Mouse (Mus musculus): Measurements from ENCODE around the gene Dhps. TPM values are rescaled to one million over a fixed set of nuclear protein-coding genes. Genes with fewer than 3 reads are reported as not detected.

Dhps gene
- total RNA-seq, 2 experiments from 2014 or later: 57.9 to 67.6 TPM

Small RNA genes lying within 50 kb of the gene (microRNA-seq; reads per million reads assigned to microRNA genes)
- gene Gm23388: 0.26 to 1.0 reads per million in 2 experiments
- 12.8 to 17.9 reads per million in 2 experiments for gene Mir7070

Other genes with a start within 250 kb of the Dhps start
- gene Dand5, start 248.9 kb upstream of the Dhps start, total RNA-seq (2021): 1 to 10 TPM; 8.0 to 9.6 TPM
- gene Gadd45gip1, start 240.2 kb upstream of the Dhps start, total RNA-seq (2021): 10 to 100 TPM; 23.4 to 23.6 TPM
- gene Rad23a, start 231.1 kb upstream of the Dhps start, total RNA-seq (2021): 10 to 100 TPM; 59.5 to 72.0 TPM
- gene Calr, start 224.8 kb upstream of the Dhps start, total RNA-seq (2021): 100 to 1,000 TPM; 495 to 553 TPM
- gene Farsa, start 214.8 kb upstream of the Dhps start, total RNA-seq (2021): 10 to 100 TPM; 50.1 to 51.6 TPM
- gene Syce2, start 199.6 kb upstream of the Dhps start, total RNA-seq (2021): 10 to 100 TPM; 11.5 to 13.4 TPM
- gene Gcdh, start 177.8 kb upstream of the Dhps start, total RNA-seq (2021): 10 to 100 TPM; 36.5 to 38.9 TPM
- gene Klf1, start 169.8 kb upstream of the Dhps start, total RNA-seq (2021): not detected
- gene Dnase2a, start 163.2 kb upstream of the Dhps start, total RNA-seq (2021): 1 to 10 TPM; 2.9 TPM
- gene Mast1, start 134.4 kb upstream of the Dhps start, total RNA-seq (2021): 100 to 1,000 TPM; 139 to 146 TPM
- gene Rtbdn, start 124.8 kb upstream of the Dhps start, total RNA-seq (2021): 1 to 10 TPM; 1.6 to 2.1 TPM
- not detected for gene Gm49661, start 102.3 kb upstream of the Dhps start, total RNA-seq (2021)
- gene Prdx2, start 102.2 kb upstream of the Dhps start, total RNA-seq (2021): 100 to 1,000 TPM; 402 to 429 TPM
- gene Rnaseh2a, start 102.0 kb upstream of the Dhps start, total RNA-seq (2021): 10 to 100 TPM; 38.1 to 52.0 TPM
- gene Junb, start 93.0 kb upstream of the Dhps start, total RNA-seq (2021): 10 to 100 TPM; 51.5 to 65.4 TPM
- gene Hook2, start 81.2 kb upstream of the Dhps start, total RNA-seq (2021): 1 to 10 TPM; 7.5 to 8.1 TPM
- gene Best2, start 57.2 kb upstream of the Dhps start, total RNA-seq (2021): not detected
- 100 to 1,000 TPM; 116 to 117 TPM for gene Asna1, start 46.5 kb upstream of the Dhps start, total RNA-seq (2021)
- gene Trir, start 44.9 kb upstream of the Dhps start, total RNA-seq (2021): 100 to 1,000 TPM; 128 to 146 TPM
- gene Tnpo2, start 34.8 kb upstream of the Dhps start, total RNA-seq (2021): 100 to 1,000 TPM; 165 to 171 TPM
- 10 to 100 TPM; 38.3 to 39.9 TPM for gene Fbxw9, start 11.7 kb upstream of the Dhps start, total RNA-seq (2021)
- not detected for gene Gm5741, start 3.8 kb upstream of the Dhps start, total RNA-seq (2021)
- 10 to 100 TPM; 52.7 to 53.5 TPM for gene Wdr83os, start 9.0 kb downstream of the Dhps start, total RNA-seq (2021)
- gene Wdr83, start 9.5 kb downstream of the Dhps start, total RNA-seq (2021): 10 to 100 TPM; 27.5 to 36.1 TPM
- 10 to 100 TPM; 42.6 to 42.9 TPM for gene Man2b1, start 11.5 kb downstream of the Dhps start, total RNA-seq (2021)
- 1 to 10 TPM; 5.8 to 6.0 TPM for gene Zfp791, start 51.3 kb downstream of the Dhps start, total RNA-seq (2021)
- not detected for gene Cks1brt, start 80.2 kb downstream of the Dhps start, total RNA-seq (2021)
- not detected for gene Olfr371, start 154.2 kb downstream of the Dhps start, total RNA-seq (2021)
- 10 to 100 TPM; 33.2 TPM for gene Orc6, start 227.9 kb downstream of the Dhps start, total RNA-seq (2021)
- gene Vps35, start 228.0 kb downstream of the Dhps start, total RNA-seq (2021): 100 to 1,000 TPM; 142 to 149 TPM

Measured in left cerebral cortex, postnatal 14 days (tissue).